Mouse (Mus musculus) lung, postnatal 10 days (tissue): ENCODE data around the gene 9130019O22Rik.
A peak's percentile ranks its signal among the peaks of the same experiment; 100 is the strongest.
"Not testable (repeated sequence)": the region's sequence is repeated elsewhere in the genome, so short reads cannot be mapped to it uniquely, and the experiment has no call there.

Source experiments
- DNase-seq: peaks from one replicate; pipeline ENCODE4 v3.0.0; 2021

9130019O22Rik gene

GRCm38 (mm10) chr7:127375271-127376245, 11.4 kb downstream of the 9130019O22Rik start, which contains the start of gene Zfp747:
Zfp747 (minus strand) TSS chr7:127376050.
- peak; percentile 98 for DNase-seq

GRCm38 (mm10) chr7:127371870-127372269, 15.1 kb downstream of the 9130019O22Rik start:
- not testable (repeated sequence) for DNase-seq

GRCm38 (mm10) chr7:127371213-127371612, 15.8 kb downstream of the 9130019O22Rik start:
- no peak for DNase-seq

GRCm38 (mm10) chr7:127366249-127366648, 20.7 kb downstream of the 9130019O22Rik start:
- DNase-seq, result no peak

- peak; percentile 52 for DNase-seq
Observed at GRCm38 (mm10) chr7:127364166-127364565, 22.8 kb downstream of the 9130019O22Rik start.

GRCm38 (mm10) chr7:127363475-127363921, 23.5 kb downstream of the 9130019O22Rik start:
- DNase-seq, result peak; percentile 33

GRCm38 (mm10) chr7:127362418-127362817, 24.5 kb downstream of the 9130019O22Rik start:
- peak; percentile 53 for DNase-seq

- DNase-seq, result no peak
Observed at GRCm38 (mm10) chr7:127361449-127361848, 25.5 kb downstream of the 9130019O22Rik start.

GRCm38 (mm10) chr7:127360265-127360664, 26.7 kb downstream of the 9130019O22Rik start:
- no peak for DNase-seq

GRCm38 (mm10) chr7:127358472-127358871, 28.5 kb downstream of the 9130019O22Rik start:
- no peak for DNase-seq

GRCm38 (mm10) chr7:127357871-127358270, 29.1 kb downstream of the 9130019O22Rik start:
- DNase-seq, result no peak

GRCm38 (mm10) chr7:127355796-127356195, 31.2 kb downstream of the 9130019O22Rik start:
- DNase-seq, result no peak

- no peak for DNase-seq
Observed at GRCm38 (mm10) chr7:127351230-127352004, 35.5 kb downstream of the 9130019O22Rik start.

GRCm38 (mm10) chr7:127346676-127347075, 40.3 kb downstream of the 9130019O22Rik start:
- DNase-seq, result peak; percentile 83

- peak; percentile 95 for DNase-seq
Observed at GRCm38 (mm10) chr7:127345512-127346325, 41.2 kb downstream of the 9130019O22Rik start, which contains the start of gene Zfp768. Zfp768 (minus strand) TSS chr7:127345589.

- DNase-seq, result peak; percentile 55
Observed at GRCm38 (mm10) chr7:127345092-127345491, 41.9 kb downstream of the 9130019O22Rik start.

- DNase-seq, result no peak
Observed at GRCm38 (mm10) chr7:127344371-127344770, 42.6 kb downstream of the 9130019O22Rik start.

- DNase-seq, result peak; percentile 19
Observed at GRCm38 (mm10) chr7:127343351-127344019, 43.5 kb downstream of the 9130019O22Rik start.

GRCm38 (mm10) chr7:127342888-127343287, 44.1 kb downstream of the 9130019O22Rik start:
- no peak for DNase-seq

GRCm38 (mm10) chr7:127342332-127342731, 44.6 kb downstream of the 9130019O22Rik start:
- DNase-seq, result peak; percentile 16

GRCm38 (mm10) chr7:127341861-127342260, 45.1 kb downstream of the 9130019O22Rik start:
- not testable (repeated sequence) for DNase-seq

- no peak for DNase-seq
Observed at GRCm38 (mm10) chr7:127341356-127341755, 45.6 kb downstream of the 9130019O22Rik start.
